Mouse (Mus musculus) heart, embryonic 15.5 days (tissue): ENCODE results near the gene Golt1a. TPM values are rescaled to one million over a fixed set of nuclear protein-coding genes. Genes with fewer than 3 reads are reported as not detected.

Experiments
- ATAC-seq: fragments of 200-750 bp; cut with Nextera tagmentation; replicated peaks from 2 replicates; pipeline ENCODE4 v1.8.0; 2017; ENCODE audit warnings: low read depth, moderate TSS enrichment; ENCODE audit not compliant: insufficient number of reproducible peaks, insufficient read depth, low FRiP score
- H3K27ac ChIP-seq: fragments of 300-500 bp; sonication (generic); 2 replicates; pipeline ENCODE4 v1.5.1; 2015; ENCODE audit warnings: mild to moderate bottlenecking, inconsistent platforms
- H3K27me3 ChIP-seq: fragments of 300-500 bp; sonication (generic); 2 replicates; pipeline ENCODE4 v1.6.1; 2015; ENCODE audit warnings: inconsistent platforms
- H3K36me3 ChIP-seq: fragments of 300-500 bp; sonication (generic); 2 replicates; pipeline ENCODE4 v1.6.1; 2015; ENCODE audit warnings: mild to moderate bottlenecking, inconsistent platforms
- H3K4me1 ChIP-seq: fragments of 300-500 bp; sonication (generic); replicated peaks from 2 replicates; pipeline ENCODE4 v1.6.1; 2015; ENCODE audit warnings: inconsistent platforms
- H3K4me2 ChIP-seq: fragments of 300-500 bp; sonication (generic); 2 replicates; pipeline ENCODE4 v1.6.1; 2015; ENCODE audit warnings: inconsistent platforms, mild to moderate bottlenecking, moderate library complexity
- H3K4me3 ChIP-seq: fragments of 300-500 bp; sonication (generic); 2 replicates; pipeline ENCODE4 v1.5.1; 2015; ENCODE audit warnings: mild to moderate bottlenecking, inconsistent platforms
- H3K9ac ChIP-seq: fragments of 300-500 bp; sonication (generic); 2 replicates; pipeline ENCODE4 v1.6.1; 2015; ENCODE audit warnings: mild to moderate bottlenecking, inconsistent platforms
- H3K9me3 ChIP-seq: fragments of 300-500 bp; sonication (generic); replicated peaks from 2 replicates; pipeline ENCODE4 v1.6.1; 2016; ENCODE audit warnings: inconsistent platforms
- WGBS: fragments of 180-500 bp; shearing (Covaris S2); methylation state at CpG from one replicate; pipeline ENCODE4 v1.1.7; 2015; ENCODE audit warnings: mixed read lengths; 5-methylcytosine and 5-hydroxymethylcytosine counted together
- polyA plus RNA-seq: library from polyadenylated mRNA; unstranded; fragments of >200 nt; fragmentation: Nextera tagmentation; extraction: Ambion mirVana; gene quantifications from 2 replicates; pipeline ENCODE4 v1.2.1, GENCODE M21; 2015

Gene Golt1a
- polyA plus RNA-seq, 1 experiment from 2014 or later: not detected

DNA sequence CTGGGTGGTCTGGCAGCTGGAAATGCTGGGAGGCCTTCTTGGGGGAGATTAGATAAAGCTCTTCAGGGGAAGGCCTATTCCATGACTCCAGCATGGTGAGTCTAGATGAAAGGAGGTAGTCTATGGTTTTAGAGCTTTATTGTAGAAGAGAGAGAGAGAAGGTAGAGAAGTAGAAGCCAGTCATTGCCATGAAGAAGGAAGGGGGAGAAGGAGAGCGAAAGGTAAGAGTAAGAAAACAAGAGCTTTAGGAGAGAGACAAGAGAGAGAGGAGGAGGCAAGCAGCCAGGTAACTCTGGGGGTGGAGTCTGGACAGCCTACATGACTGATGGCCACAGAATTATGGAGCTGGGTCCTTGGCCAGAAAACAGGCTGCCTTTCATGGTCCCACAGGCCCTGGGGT lies 40.6 kb downstream of the Golt1a start, which contains the start of gene Ren1:
TSS of gene Ren1 (plus strand) at position 301 of the 400 bp plus-strand sequence.
- Histone ChIP-seq H3K4me1 (peaks cover 9% of the 10 kb centered on the region), H3K27me3 (peaks cover 21% of the 10 kb centered on the region), H3K36me3 (no peaks in the 10 kb centered on the region), H3K27ac (no peak within 1 kb of the TSS), H3K9me3 (no peaks in the 10 kb centered on the region), H3K4me2 (no peak within 1 kb of the TSS), H3K4me3 (no peak within 1 kb of the TSS), H3K9ac (no peak within 1 kb of the TSS)
- WGBS: 89% methylated on average over 1 of the region's 1 CpGs
- no peak for ATAC-seq

DNA sequence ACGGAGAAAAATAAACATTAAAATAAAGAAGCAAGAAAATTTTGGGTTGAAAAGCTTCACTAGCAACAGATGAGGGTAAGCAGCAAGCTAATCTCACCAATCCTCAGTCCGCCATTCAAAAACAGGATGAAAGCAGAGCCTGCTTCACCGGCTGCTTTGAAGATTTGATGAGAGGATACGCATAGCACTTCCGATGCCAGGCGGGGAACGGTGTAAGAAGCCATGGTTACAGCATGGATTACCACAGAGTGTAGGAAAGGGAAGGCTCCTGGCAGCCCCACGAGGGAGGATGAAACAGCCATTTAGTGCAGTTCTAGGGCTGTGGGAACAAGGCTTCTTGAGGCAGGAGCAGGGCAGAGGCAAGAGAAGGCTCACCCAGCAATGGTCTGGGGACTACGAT lies 42.2 kb downstream of the Golt1a start:
- H3K9ac ChIP-seq: no peak overlapping the region
- no peaks in the 10 kb centered on the region for H3K9me3 ChIP-seq
- 43% methylated on average over 9 of the region's 9 CpGs for WGBS
- H3K27me3 ChIP-seq: peaks cover 28% of the 10 kb centered on the region
- ATAC-seq: no peak
- no peaks in the 10 kb centered on the region for H3K36me3 ChIP-seq
- H3K4me2 ChIP-seq: no peak overlapping the region
- H3K4me1 ChIP-seq: peaks cover 9% of the 10 kb centered on the region
- H3K4me3 ChIP-seq: no peak overlapping the region
- H3K27ac ChIP-seq: no peak overlapping the region

DNA sequence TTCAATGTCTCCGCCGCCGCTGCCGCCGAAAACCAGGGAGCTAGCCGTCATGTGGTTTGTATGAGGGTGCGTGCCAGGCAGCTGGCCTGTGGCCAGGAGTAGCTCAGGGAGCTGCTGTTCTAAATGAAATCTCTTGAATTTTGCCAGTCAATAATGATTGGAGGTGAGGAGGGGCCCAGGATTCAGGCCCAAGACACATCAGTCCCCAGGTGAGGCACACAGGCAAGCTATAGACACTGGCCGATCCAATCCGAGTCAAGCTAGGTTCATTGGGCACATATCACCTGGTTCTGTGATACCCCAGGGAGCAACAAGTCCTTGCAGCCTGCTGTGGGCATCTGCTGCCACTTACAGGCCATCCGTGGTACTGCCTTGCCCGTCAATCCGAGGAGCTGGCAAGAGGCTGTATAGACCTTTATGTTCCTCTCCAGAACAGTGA lies 43.8 kb downstream of the Golt1a start:
- no peak for ATAC-seq
- H3K27me3 ChIP-seq: peaks cover 34% of the 10 kb centered on the region
- WGBS: 41% methylated on average over 12 of the region's 12 CpGs

DNA sequence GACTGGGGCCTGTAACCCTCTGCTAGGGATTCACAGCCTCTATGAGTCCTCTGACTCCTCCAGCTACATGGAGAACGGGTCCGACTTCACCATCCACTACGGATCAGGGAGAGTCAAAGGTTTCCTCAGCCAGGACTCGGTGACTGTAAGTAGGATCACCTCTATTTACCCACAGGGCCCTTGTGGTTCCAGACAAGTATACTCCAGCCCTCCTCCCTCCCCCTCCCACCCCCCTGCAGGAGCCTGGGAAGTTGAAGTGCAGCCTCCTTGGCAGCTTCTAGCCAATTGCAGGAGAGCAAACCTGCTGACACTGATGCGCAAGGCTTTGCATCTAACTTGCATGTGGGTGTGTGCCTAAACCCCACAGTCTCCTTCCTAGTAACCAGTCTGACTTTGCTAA lies 45.9 kb downstream of the Golt1a start:
- ATAC-seq: no peak
- Histone ChIP-seq H3K9ac (no peak overlapping the region), H3K36me3 (no peaks in the 10 kb centered on the region), H3K27me3 (peaks cover 38% of the 10 kb centered on the region), H3K4me2 (no peak overlapping the region), H3K4me3 (no peak overlapping the region), H3K9me3 (no peaks in the 10 kb centered on the region), H3K4me1 (no peaks in the 10 kb centered on the region), H3K27ac (no peak overlapping the region)
- WGBS: 52% methylated on average over 5 of the region's 5 CpGs

More for the DNA sequence above, 43.8 kb downstream of the Golt1a start:
- no peaks in the 10 kb centered on the region for H3K36me3 ChIP-seq
- H3K9ac ChIP-seq: no peak overlapping the region
- H3K4me3 ChIP-seq: no peak overlapping the region
- no peak overlapping the region for H3K27ac ChIP-seq
- no peaks in the 10 kb centered on the region for H3K9me3 ChIP-seq
- H3K4me2 ChIP-seq: no peak overlapping the region
- no peaks in the 10 kb centered on the region for H3K4me1 ChIP-seq

DNA sequence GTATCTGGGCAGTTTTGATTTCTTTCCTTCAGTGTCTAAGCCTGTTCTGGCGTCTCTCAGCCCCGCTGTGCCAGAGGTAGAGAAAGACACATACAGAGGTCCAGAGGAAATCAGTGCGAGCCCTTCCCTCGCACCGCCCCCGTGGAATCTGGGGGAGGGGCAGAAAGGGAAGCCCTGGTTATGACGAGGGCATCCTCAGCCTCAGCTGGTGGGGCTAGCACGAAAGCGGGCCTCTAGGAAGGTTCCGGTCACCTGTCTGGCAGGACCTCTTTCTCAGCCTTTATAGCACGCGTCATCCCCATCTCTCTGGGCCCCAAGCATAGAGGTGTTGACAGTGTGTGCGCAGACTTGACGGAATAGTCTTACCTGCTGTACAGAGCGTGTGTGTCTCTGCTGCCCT lies 46.3 kb downstream of the Golt1a start:
- Histone ChIP-seq H3K4me3 (no peak overlapping the region), H3K27ac (no peak overlapping the region), H3K9ac (no peak overlapping the region), H3K27me3 (peaks cover 38% of the 10 kb centered on the region), H3K4me2 (no peak overlapping the region), H3K4me1 (no peaks in the 10 kb centered on the region), H3K36me3 (no peaks in the 10 kb centered on the region), H3K9me3 (no peaks in the 10 kb centered on the region)
- no peak for ATAC-seq
- WGBS: 45% methylated on average over 15 of the region's 15 CpGs

DNA sequence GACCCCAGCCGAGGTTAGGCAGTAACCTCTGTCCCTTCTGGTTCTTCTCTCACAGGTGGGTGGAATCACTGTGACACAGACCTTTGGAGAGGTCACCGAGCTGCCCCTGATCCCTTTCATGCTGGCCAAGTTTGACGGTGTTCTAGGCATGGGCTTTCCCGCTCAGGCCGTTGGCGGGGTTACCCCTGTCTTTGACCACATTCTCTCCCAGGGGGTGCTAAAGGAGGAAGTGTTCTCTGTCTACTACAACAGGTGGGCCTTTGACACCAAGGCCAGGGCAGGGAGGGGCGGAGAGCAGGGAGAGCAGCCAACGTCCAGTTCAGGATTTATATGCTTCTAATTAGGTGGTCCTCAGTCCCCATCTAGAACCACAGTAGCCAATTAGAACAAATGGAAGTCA lies 46.7 kb downstream of the Golt1a start:
- no peaks in the 10 kb centered on the region for H3K9me3 ChIP-seq
- ATAC-seq: no peak
- H3K4me1 ChIP-seq: no peaks in the 10 kb centered on the region
- H3K36me3 ChIP-seq: no peaks in the 10 kb centered on the region
- H3K9ac ChIP-seq: no peak overlapping the region
- no peak overlapping the region for H3K4me2 ChIP-seq
- H3K4me3 ChIP-seq: no peak overlapping the region
- no peak overlapping the region for H3K27ac ChIP-seq
- WGBS: 55% methylated on average over 8 of the region's 8 CpGs
- peaks cover 38% of the 10 kb centered on the region for H3K27me3 ChIP-seq

DNA sequence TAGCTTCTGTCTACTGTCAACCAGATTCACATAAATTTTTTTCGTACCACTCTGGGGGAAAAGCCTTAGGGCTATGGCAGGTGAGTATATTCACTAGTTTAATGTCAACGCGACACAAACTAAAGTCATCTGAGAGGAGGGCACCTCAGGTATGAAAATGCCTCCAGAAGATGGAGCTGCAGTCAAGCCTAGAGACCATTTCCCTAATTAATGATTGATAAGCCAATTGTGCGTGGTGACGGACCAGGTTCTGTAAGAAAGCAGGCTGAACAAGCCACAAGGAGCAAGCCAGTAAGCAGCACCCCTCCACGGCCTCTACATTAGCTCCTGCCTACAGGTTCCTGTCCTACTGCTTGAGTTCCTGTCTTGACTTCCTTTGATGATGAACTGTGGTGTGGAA lies 51.4 kb downstream of the Golt1a start:
- Histone ChIP-seq H3K4me2 (no peak overlapping the region), H3K36me3 (no peaks in the 10 kb centered on the region), H3K27ac (no peak overlapping the region), H3K9ac (no peak overlapping the region), H3K27me3 (peaks cover 50% of the 10 kb centered on the region), H3K9me3 (no peaks in the 10 kb centered on the region), H3K4me3 (no peak overlapping the region), H3K4me1 (peaks cover 25% of the 10 kb centered on the region)
- no peak for ATAC-seq
- 92% methylated on average over 6 of the region's 6 CpGs for WGBS

DNA sequence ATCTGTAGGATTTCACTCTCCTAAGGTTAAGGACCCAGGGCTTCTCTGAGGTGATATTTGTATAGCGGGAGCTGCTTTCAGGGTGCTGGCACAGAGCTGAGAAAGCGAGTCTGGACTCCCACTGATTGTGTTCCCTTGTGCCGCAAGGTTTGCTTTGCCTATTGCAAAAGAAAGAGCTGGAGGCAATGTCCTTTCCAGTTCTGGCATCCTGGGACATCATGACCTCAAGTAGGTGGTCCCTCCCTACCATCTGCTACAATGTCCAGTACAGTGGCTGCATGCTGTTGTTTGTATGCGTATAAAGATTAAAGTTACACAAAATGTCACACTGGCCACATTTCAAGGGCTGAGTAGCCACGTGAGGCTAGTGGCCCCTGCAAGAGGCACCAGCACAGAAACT lies 52.5 kb downstream of the Golt1a start:
- H3K27me3 ChIP-seq: peaks cover 51% of the 10 kb centered on the region

DNA sequence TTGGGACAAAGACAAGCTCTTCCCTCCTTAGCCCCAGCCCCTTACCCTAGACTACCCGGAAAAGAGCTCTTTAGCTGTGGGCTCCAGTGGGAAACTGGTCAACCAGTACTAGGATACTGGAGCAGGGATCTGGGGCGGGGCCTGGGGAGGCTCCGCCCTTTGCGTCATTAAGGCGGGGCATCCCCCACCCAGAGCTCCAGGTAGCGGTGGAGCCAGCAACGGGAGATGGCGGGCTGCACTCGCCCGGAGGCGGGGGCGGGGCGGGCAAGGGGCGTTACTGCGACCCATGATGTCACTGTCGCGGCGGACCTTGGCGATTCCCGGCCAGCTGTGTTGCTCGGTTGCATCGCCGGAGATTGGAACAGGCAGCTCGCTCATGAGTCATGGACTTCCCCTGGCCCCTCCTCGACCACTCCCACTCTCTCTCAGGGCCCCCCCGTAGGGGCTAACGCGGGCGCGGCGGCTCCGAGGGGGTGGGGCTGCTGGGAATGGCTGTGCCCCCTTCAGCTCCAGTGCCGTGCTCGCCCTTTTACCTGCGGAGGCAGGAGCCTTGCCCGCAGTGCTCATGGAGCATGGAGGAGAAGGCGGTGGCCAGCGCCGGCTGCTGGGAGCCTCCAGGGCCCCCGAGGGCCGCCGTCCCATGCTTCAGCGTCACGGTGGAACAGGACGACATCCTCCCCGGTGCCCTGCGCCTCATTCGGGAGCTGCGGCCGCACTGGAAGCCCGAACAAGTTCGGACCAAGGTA lies 53.8 kb downstream of the Golt1a start, which contains the start of gene Etnk2:
TSS of gene Etnk2 (plus strand) at position 297 of the 746 bp plus-strand sequence.
- Histone ChIP-seq H3K4me2 (peak within 1 kb of the TSS; percentile 99), H3K9me3 (no peaks in the 10 kb centered on the region), H3K4me1 (peaks cover 33% of the 10 kb centered on the region), H3K9ac (peak within 1 kb of the TSS; percentile 50), H3K27me3 (peaks cover 46% of the 10 kb centered on the region), H3K36me3 (no peaks in the 10 kb centered on the region), H3K4me3 (peak within 1 kb of the TSS; percentile 65), H3K27ac (no peak within 1 kb of the TSS)
- ATAC-seq: peak; percentile 65
- under 1% methylated on average over 45 of the region's 52 CpGs for whole genome bisulfite sequencing

More for the DNA sequence above, 52.5 kb downstream of the Golt1a start:
- H3K4me1 ChIP-seq: peaks cover 25% of the 10 kb centered on the region
- no peaks in the 10 kb centered on the region for H3K36me3 ChIP-seq
- H3K4me2 ChIP-seq: no peak overlapping the region
- WGBS: 87% methylated on average over 5 of the region's 5 CpGs
- H3K9ac ChIP-seq: no peak overlapping the region
- H3K27ac ChIP-seq: no peak overlapping the region
- H3K9me3 ChIP-seq: no peaks in the 10 kb centered on the region
- no peak for ATAC-seq
- H3K4me3 ChIP-seq: no peak overlapping the region

DNA sequence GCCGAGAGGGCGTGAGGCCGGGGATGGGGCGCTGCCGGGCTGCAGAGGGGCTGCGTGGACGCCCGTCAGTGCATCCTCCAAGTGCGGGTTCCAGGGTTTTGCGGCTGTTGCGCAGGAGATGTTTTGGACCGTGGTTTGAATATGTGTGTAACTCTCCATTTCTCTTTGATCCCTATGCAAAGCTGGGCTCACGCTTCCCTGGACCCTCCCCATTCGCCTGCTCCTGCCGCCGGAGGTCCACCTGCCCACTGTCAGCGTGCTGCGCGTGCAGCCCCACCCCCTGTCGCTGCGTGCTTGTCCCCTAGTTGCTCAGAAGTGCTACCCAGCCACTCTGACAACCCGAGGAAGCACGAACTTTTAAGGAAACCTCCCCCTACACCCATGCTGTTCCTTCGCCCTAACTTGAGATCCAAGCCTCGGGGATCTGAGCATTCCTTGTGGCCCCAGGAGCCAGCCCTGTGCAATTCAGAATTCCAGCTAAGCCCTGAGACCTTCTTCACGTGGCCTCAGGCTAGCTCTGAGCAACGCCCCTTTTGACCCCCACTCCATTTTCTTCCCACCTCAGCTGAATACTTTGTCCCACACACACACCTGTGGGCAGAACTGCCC lies 54.5 kb downstream of the Golt1a start:
- peak overlapping the region; percentile 50 for H3K9ac ChIP-seq
- no peaks in the 10 kb centered on the region for H3K9me3 ChIP-seq
- peaks cover 40% of the 10 kb centered on the region for H3K27me3 ChIP-seq
- peaks cover 33% of the 10 kb centered on the region for H3K4me1 ChIP-seq
- H3K4me3 ChIP-seq: peak overlapping the region; percentile 65
- H3K4me2 ChIP-seq: peak overlapping the region; percentile 99
- 4% methylated on average over 27 of the region's 27 CpGs for WGBS
- no peak overlapping the region for H3K27ac ChIP-seq
- no peaks in the 10 kb centered on the region for H3K36me3 ChIP-seq
- ATAC-seq: no peak

DNA sequence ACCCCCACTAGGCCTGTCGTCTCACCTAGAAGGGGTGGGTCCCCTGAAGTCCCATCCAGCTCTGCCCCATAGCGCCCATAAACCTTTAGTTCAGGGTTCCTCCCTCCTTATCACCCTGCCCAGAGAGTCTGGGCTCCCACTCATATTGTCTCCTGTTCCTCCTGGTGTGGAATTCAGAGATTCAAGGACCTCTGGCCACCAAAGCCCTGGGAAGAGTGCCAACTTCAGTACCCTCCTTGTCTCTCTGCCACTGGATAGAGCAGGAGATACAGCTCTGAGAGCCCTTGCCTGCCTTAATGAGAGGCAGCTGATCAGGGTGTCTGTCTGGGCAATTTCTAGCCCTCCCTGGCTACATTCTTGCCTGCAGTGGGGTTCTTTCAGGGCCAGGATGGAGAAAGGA lies 55.3 kb downstream of the Golt1a start:
- H3K9me3 ChIP-seq: no peaks in the 10 kb centered on the region
- H3K27ac ChIP-seq: no peak overlapping the region
- ATAC-seq: no peak
- 47% methylated on average over 2 of the region's 2 CpGs for WGBS
- H3K4me1 ChIP-seq: peaks cover 33% of the 10 kb centered on the region
- H3K27me3 ChIP-seq: peaks cover 39% of the 10 kb centered on the region
- H3K4me2 ChIP-seq: peak overlapping the region; percentile 99
- H3K4me3 ChIP-seq: no peak overlapping the region
- H3K9ac ChIP-seq: no peak overlapping the region
- no peaks in the 10 kb centered on the region for H3K36me3 ChIP-seq
